In the genomic region with DNA sequence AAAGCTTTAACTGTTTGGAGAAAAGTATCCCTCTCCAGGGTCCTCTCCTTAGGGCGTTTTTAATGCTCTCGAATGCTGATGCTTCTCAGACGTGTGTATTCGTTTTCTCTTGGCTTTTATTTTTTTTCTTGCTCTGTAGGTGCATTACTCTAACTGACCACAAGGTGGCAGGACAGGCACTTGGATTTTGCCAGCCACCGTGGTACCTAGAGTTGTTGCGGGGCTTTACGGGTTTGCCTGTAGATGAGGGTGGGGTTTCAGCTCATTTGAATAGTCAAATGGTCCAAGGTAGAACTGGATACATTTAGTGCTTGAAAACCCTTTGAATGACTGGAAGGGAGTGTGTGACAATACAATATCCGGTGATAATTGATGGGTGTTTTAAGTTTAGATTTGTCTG, we compare ENCODE assay signal across 9 mouse cellular contexts.
DNase-seq lines count a peak whose midpoint lies in the region; TF ChIP-seq lines count a peak whose summit lies in the region.
"Had no signal": no experiment of that assay in that cellular context is flagged by ENCODE, and none has a peak within 500 bp of the region (broad histone marks: within the 10 kb centered on the region; RNA-seq: fewer than 3 reads in every experiment).

No protein-coding gene starts in this region.

- no peaks in the 10 kb centered on the region for H3K36me3 ChIP-seq in spleen, adult 2 months (ENCODE audit: control insufficient read depth, insufficient read depth, low read length)
- H3K36me3 ChIP-seq: limb, embryonic 12.5 days had no signal

- H3K27ac ChIP-seq in spleen, adult 2 months (ENCODE audit: insufficient read depth, low read length), result no peak overlapping the region
- H3K27ac ChIP-seq: limb, embryonic 12.5 days had no signal

- H3K4me1 ChIP-seq in spleen, adult 2 months (ENCODE audit: control insufficient read depth, insufficient read depth, insufficient read length), result no peaks in the 10 kb centered on the region
- H3K4me1 ChIP-seq: limb, embryonic 12.5 days had no signal

- TF ChIP-seq POLR2A in spleen, adult 2 months (IDR thresholded peaks at IDR 0.05; ENCODE audit: low read depth, low read length), result no peak

- DNase-seq in adrenal gland, adult 18-20 months (ENCODE audit: low spot score in 2 of 2), result peak; percentile 19 to 27
- DNase-seq in adrenal gland, adult 8-10 months, result no peak
- peak; percentile 12 to 19 for DNase-seq in spleen, adult 2 months (ENCODE audit: low read depth in 1 of 2, low spot score in 2 of 2)
- DNase-seq in spleen, adult 12 weeks (ENCODE audit: low spot score), result no peak
- peak; percentile 65 for DNase-seq in embryo, embryonic 9.5 days (ENCODE audit: extremely low spot score)
- peak; percentile 49 for DNase-seq in hindlimb bud, embryonic 11.5 days (ENCODE audit: extremely low spot score, low read depth, low spot score)
- peak; percentile 45 for DNase-seq in lung, postnatal 10 days
- peak; percentile 37 for DNase-seq in right cerebral cortex, postnatal 14 days

- H3K4me3 ChIP-seq in spleen, adult 2 months (ENCODE audit: extremely low read depth, insufficient read depth, insufficient read length), result no peak overlapping the region
- H3K4me3 ChIP-seq: limb, embryonic 12.5 days had no signal

- WGBS in spleen, adult 2 months, result 14% methylated on average over 8 of the region's 8 CpGs

- peak; percentile 45; the same call in 1 of the 2 replicates for TF ChIP-seq CTCF in spleen, adult 2 months (IDR thresholded peaks at IDR 0.05; ENCODE audit: extremely low read depth, insufficient read depth, insufficient read length, insufficient replicate concordance)

- H3K27me3 ChIP-seq in spleen, adult 2 months (ENCODE audit: control insufficient read depth, insufficient read depth, low read length), result no peaks in the 10 kb centered on the region

Comparison
In these comparisons a context has a peak if more than half of its experiments do, and no peak if none do; other contexts are left out.
1. DNase-seq: peak in adrenal gland, adult 18-20 months (2 of 2), spleen, adult 2 months (2 of 2), embryo, embryonic 9.5 days (single experiment), hindlimb bud, embryonic 11.5 days (single experiment), lung, postnatal 10 days (single experiment) and right cerebral cortex, postnatal 14 days (single experiment); none in adrenal gland, adult 8-10 months (single experiment) and spleen, adult 12 weeks (single experiment).